Mouse (Mus musculus): ENCODE data around the gene Mapk1. TPM values are rescaled to one million over a fixed set of nuclear protein-coding genes. Genes with fewer than 3 reads are reported as not detected.

The Mapk1 gene
- total and polyA plus RNA-seq, 3 experiments, result 162 to 317 (median 244) TPM

DNA sequence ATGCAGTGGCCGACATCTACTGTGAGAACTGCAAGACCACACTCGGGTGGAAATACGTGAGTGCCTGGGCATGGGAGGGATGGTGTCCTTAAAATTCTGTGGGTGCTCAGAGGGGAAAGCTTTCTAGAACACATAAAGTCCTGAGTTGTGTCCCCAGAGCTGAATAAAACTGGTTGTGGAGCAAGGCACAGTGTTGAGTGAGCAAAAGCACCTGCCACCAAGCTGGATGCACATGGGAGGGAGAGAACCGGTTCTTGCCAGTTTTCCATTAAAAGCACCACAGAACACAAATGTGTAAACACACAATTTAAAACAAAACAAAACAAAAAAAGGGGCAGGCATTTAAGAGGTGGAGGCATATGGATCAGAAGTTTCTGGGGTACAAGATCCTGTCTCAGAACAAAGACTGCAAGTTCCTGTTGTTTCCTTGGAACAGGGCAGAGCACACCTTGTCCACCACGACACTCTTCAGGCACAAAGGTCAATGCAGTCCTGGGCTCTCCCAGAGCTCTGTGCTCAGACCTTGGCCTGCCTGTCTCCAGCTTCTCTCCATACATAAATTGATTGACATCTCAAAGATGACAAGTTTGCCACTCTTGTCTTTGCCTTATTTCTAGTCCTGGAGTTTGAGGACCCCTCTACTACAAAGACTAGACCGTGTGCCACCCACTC is 99.1 kb downstream of the Mapk1 start:
- no peaks in the 10 kb centered on the region for H3K4me1 ChIP-seq (ENCODE audit: control insufficient read depth in 1 of 2, insufficient read depth in 2 of 2)
- no peak overlapping the region for H3K4me2 ChIP-seq (ENCODE audit: insufficient read depth, low read depth, poor library complexity, severe bottlenecking)
- H3K36me3 ChIP-seq (replicated peaks in 1 of 2; ENCODE audit: control insufficient read depth in 1 of 2, insufficient read depth in 1 of 2, low read length in 1 of 2), result peaks cover 41 to 65% of the 10 kb centered on the region in 2 experiments
- H3K9ac ChIP-seq (ENCODE audit: insufficient read depth, low read depth), result no peak overlapping the region
- no peak overlapping the region for H3K27ac ChIP-seq (ENCODE audit: insufficient read depth, low read depth)
- H3K9me3 ChIP-seq (replicated peaks; ENCODE audit: low read length), result no peaks in the 10 kb centered on the region
- H3K27me3 ChIP-seq (replicated peaks), result no peaks in the 10 kb centered on the region
- in situ Hi-C loops (cut with MboI; ENCODE audit: low pct_ligation_motif_present, low pct_unique_long_range_greater_than_20kb, low sequenced_read_pairs), result no loop called here
- DNase-seq (ENCODE audit: extremely low read depth), result no peak
- H3K79me2 ChIP-seq (replicated peaks; ENCODE audit: control insufficient read depth, extremely low read depth, insufficient read depth, poor library complexity, severe bottlenecking), result no peaks in the 10 kb centered on the region
- dilution Hi-C loops (cut with MboI; ENCODE audit: extremely low pct_ligation_motif_present, extremely low pct_unique_long_range_greater_than_20kb, low sequenced_read_pairs), result no loop called here
- no peak for TF ChIP-seq MXI1 (IDR thresholded peaks at IDR 0.05; ENCODE audit: low read depth, low read length)
- no peak for TF ChIP-seq HCFC1 (IDR thresholded peaks at IDR 0.05; ENCODE audit: low read depth, low read length)
- TF ChIP-seq POLR2AphosphoS2 (IDR thresholded peaks at IDR 0.05; ENCODE audit: low read depth, low read length), result no peak
- TF ChIP-seq JUND (conservative IDR thresholded peaks at IDR 0.05; ENCODE audit: low read depth, low read length), result no peak
- no peak for TF ChIP-seq GABPA (IDR thresholded peaks at IDR 0.05; ENCODE audit: insufficient replicate concordance, low read depth, low read length)
- no peak for TF ChIP-seq USF1 (IDR thresholded peaks at IDR 0.05; ENCODE audit: low read depth, low read length)
- no peak for TF ChIP-seq CTCF (conservative IDR thresholded peaks at IDR 0.05 in 1 of 2, IDR thresholded peaks at IDR 0.05 in 1 of 2; ENCODE audit: low read depth in 2 of 2, low read length in 2 of 2)
- TF ChIP-seq RCOR1 (conservative IDR thresholded peaks at IDR 0.05; ENCODE audit: low read depth, low read length), result no peak
- no peak for TF ChIP-seq JUN (IDR thresholded peaks at IDR 0.05; ENCODE audit: insufficient read depth, low read depth, low read length)
- TF ChIP-seq MEF2A (IDR thresholded peaks at IDR 0.05; ENCODE audit: borderline replicate concordance, low read depth, low read length), result no peak
- no peak for TF ChIP-seq RAD21 (IDR thresholded peaks at IDR 0.05; ENCODE audit: low read depth, low read length)
- TF ChIP-seq ZKSCAN1 (IDR thresholded peaks at IDR 0.05; ENCODE audit: borderline replicate concordance, low read depth, low read length), result no peak
- TF ChIP-seq BHLHE40 (IDR thresholded peaks at IDR 0.05; ENCODE audit: low read depth, low read length), result no peak
- no peak for TF ChIP-seq ZNF384 (IDR thresholded peaks at IDR 0.05; ENCODE audit: low read depth, low read length)
- no peak for TF ChIP-seq ELF1 (IDR thresholded peaks at IDR 0.05; ENCODE audit: low read depth, low read length)
- no peak for TF ChIP-seq MYC (IDR thresholded peaks at IDR 0.05; ENCODE audit: low read depth, low read length)
- TF ChIP-seq MAX (IDR thresholded peaks at IDR 0.05; ENCODE audit: low read length), result no peak
- no peak for TF ChIP-seq ZMIZ1 (IDR thresholded peaks at IDR 0.05; ENCODE audit: low read depth, low read length)
- no peak for TF ChIP-seq NELFE (IDR thresholded peaks at IDR 0.05; ENCODE audit: low read depth, low read length)
- TF ChIP-seq ZC3H11A (IDR thresholded peaks at IDR 0.05; ENCODE audit: low read depth, low read length), result no peak
- H3K4me3 ChIP-seq (replicated peaks in 1 of 3; ENCODE audit: low read depth in 2 of 3, low read length in 2 of 3, poor library complexity in 1 of 3), result no peak overlapping the region

DNA sequence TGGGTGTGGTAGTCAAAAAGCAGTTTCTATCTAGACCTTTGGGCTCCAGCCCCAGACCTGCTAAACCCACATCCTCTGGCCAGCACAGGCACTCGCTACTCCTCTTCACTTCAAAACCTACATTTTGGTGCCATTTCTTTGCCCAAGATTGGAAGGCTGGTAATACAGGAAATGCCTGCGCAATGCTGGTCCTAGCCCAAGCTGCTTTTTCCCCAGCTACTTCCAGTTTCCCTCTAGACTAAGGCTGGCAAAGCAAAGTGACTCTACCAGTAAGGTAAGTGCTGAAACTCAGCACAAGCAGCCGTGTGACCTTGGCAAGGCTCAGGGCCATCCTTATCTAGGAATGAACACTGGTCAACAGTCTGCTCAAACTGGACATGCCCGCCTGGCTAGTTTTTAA is 102.5 kb downstream of the Mapk1 start:
- dilution Hi-C loops (cut with MboI; ENCODE audit: extremely low pct_ligation_motif_present, extremely low pct_unique_long_range_greater_than_20kb, low sequenced_read_pairs), result no loop called here
- H3K36me3 ChIP-seq (replicated peaks in 1 of 2; ENCODE audit: control insufficient read depth in 1 of 2, insufficient read depth in 1 of 2, low read length in 1 of 2), result peaks cover 75 to 98% of the 10 kb centered on the region in 2 experiments
- in situ Hi-C loops (cut with MboI; ENCODE audit: low pct_ligation_motif_present, low pct_unique_long_range_greater_than_20kb, low sequenced_read_pairs), result no loop called here

More for the DNA sequence above, 102.5 kb downstream of the Mapk1 start:
- Histone ChIP-seq H3K27ac (ENCODE audit: insufficient read depth, low read depth) (no peak overlapping the region), H3K27me3 (replicated peaks) (no peaks in the 10 kb centered on the region), H3K9ac (ENCODE audit: insufficient read depth, low read depth) (no peak overlapping the region), H3K79me2 (replicated peaks; ENCODE audit: control insufficient read depth, extremely low read depth, insufficient read depth, poor library complexity, severe bottlenecking) (no peaks in the 10 kb centered on the region), H3K9me3 (replicated peaks; ENCODE audit: low read length) (no peaks in the 10 kb centered on the region), H3K4me3 (replicated peaks in 1 of 3; ENCODE audit: low read depth in 2 of 3, low read length in 2 of 3, poor library complexity in 1 of 3) (no peak overlapping the region), H3K4me1 (ENCODE audit: control insufficient read depth in 1 of 2, insufficient read depth in 2 of 2) (no peaks in the 10 kb centered on the region), H3K4me2 (ENCODE audit: insufficient read depth, low read depth, poor library complexity, severe bottlenecking) (no peak overlapping the region)
- DNase-seq (ENCODE audit: extremely low read depth), result no peak
- TF ChIP-seq POLR2AphosphoS2 (IDR thresholded peaks at IDR 0.05; ENCODE audit: low read depth, low read length) (no peak), CTCF (conservative IDR thresholded peaks at IDR 0.05 in 1 of 2, IDR thresholded peaks at IDR 0.05 in 1 of 2; ENCODE audit: low read depth in 2 of 2, low read length in 2 of 2) (no peak), ZMIZ1 (IDR thresholded peaks at IDR 0.05; ENCODE audit: low read depth, low read length) (no peak), SIN3A (IDR thresholded peaks at IDR 0.05; ENCODE audit: low read length) (no peak), PAX5 (IDR thresholded peaks at IDR 0.05; ENCODE audit: low read length) (no peak), MYC (IDR thresholded peaks at IDR 0.05; ENCODE audit: low read depth, low read length) (no peak), KAT2A (IDR thresholded peaks at IDR 0.05; ENCODE audit: insufficient replicate concordance, low read length) (no peak), MAX (IDR thresholded peaks at IDR 0.05; ENCODE audit: low read length) (no peak), JUND (conservative IDR thresholded peaks at IDR 0.05; ENCODE audit: low read depth, low read length) (no peak)
